Mouse (Mus musculus) spleen, adult 2 months (tissue): ENCODE data around the gene Tmem108.

Experiments used
- CTCF ChIP-seq: fragments of 200-500 bp; IDR thresholded peaks from 2 replicates; pipeline ENCODE4 v1.5.1; 2011; ENCODE audit warnings: mild to moderate bottlenecking, inconsistent platforms; ENCODE audit not compliant: insufficient read depth, insufficient read length, insufficient replicate concordance; ENCODE audit errors: extremely low read depth
- POLR2A ChIP-seq: fragments of 200-500 bp; IDR thresholded peaks from 2 replicates; pipeline ENCODE4 v1.6.1; 2011; ENCODE audit warnings: low read depth, low read length, inconsistent platforms

DNA sequence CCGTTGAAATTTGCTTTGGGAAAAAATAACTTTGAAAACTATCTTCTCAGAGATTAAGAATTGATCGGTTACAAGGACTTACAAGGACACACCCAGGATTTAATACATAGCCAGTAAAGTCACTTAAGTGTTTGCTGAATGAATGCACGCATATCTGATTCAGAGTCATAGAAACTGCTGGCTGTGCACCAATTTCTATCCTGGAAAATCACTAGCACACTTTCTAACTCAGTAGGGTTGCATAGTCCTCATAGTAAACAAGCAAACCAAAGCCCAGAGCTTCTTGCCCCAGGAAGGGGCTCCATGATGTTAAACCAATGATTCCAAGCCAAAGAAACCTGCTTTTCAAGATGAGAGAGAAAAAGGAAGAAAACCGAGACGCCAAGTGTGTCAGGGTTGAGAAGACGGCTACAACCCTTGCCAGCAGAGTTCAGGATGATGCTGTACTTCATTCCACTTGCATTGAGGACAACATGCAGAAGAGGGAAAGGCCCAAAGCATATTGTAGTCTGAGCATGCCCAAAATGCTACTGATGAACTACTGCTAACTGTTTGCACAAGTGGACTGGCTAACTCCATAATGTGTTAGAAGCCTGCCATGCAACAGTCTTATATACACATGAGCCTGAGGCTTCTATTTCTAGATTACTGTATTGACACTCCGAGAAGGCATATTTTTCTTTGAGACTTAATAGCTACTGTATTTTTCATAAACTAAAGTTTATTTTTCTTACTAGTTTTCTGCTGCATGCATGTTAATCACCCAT is 167.0 kb downstream of the Tmem108 start:
- no peak for TF ChIP-seq CTCF
- no peak for TF ChIP-seq POLR2A
